Mouse (Mus musculus) embryonic fibroblast, embryonic 13.5 days (primary cell): Measurements from ENCODE around the gene Eps8. TPM values are rescaled to one million over a fixed set of nuclear protein-coding genes. Genes with fewer than 3 reads are reported as not detected.

Experiments
- H3K27ac ChIP-seq: 2 replicates; pipeline ENCODE4 v1.5.1; 2012; ENCODE audit warnings: low read length, control low read depth, inconsistent platforms; ENCODE audit not compliant: insufficient read depth
- H3K4me1 ChIP-seq: 2 replicates; pipeline ENCODE4 v1.6.1; 2011; ENCODE audit warnings: low read length; ENCODE audit not compliant: control insufficient read depth, insufficient read depth
- H3K4me3 ChIP-seq: 2 replicates; pipeline ENCODE4 v1.5.1; 2011; ENCODE audit warnings: mild to moderate bottlenecking, control low read depth, low read length; ENCODE audit not compliant: insufficient read depth
- CTCF ChIP-seq: IDR thresholded peaks from 2 replicates; pipeline ENCODE4 v1.5.1; 2011; ENCODE audit warnings: mild to moderate bottlenecking, control low read depth, low read length, moderate library complexity, borderline replicate concordance; ENCODE audit not compliant: insufficient read depth
- POLR2A ChIP-seq: IDR thresholded peaks from 2 replicates; pipeline ENCODE4 v1.6.1; 2011; ENCODE audit warnings: low read depth, mild to moderate bottlenecking, control low read depth, low read length, moderate library complexity
- polyA plus RNA-seq: library from polyadenylated mRNA; stranded (reverse); fragments of >200 nt; gene quantifications from 2 replicates; pipeline ENCODE4 v1.2.4, GENCODE M21; 2011; ENCODE audit warnings: low read depth; ENCODE audit not compliant: missing spikeins, insufficient read length

The Eps8 gene
- polyA plus RNA-seq, 1 experiment: 48.4 TPM

- TF ChIP-seq CTCF: no peak
- TF ChIP-seq POLR2A: no peak
- no peak overlapping the region for H3K4me3 ChIP-seq
- no peaks in the 10 kb centered on the region for H3K4me1 ChIP-seq
- H3K27ac ChIP-seq: no peak overlapping the region
These were observed 50.0 kb downstream of the Eps8 start for GRCm38 (mm10) chr6:137604417-137605248.

DNA sequence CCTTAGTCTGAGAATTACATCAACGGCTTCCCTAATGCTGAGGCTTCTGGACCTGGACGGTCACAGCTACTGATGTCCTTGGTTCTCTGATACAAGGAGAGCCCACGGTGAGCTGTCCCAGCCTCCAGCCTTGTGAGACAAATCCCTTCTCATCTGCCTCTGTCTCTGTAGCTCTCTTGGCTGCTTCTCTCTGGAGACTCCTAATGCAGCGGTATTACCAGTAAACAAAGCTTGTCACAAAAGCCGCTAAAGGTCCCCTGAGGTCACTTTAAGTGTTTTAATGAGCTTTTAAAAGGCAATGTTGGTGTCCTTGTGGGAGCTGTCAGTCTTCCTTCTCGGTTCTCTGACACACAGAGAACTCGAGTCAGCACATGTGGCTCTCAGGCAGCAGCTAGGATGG, 56.4 kb downstream of the Eps8 start:
- Histone ChIP-seq H3K4me1 (peaks cover 2% of the 10 kb centered on the region), H3K4me3 (no peak overlapping the region), H3K27ac (no peak overlapping the region)
- TF ChIP-seq POLR2A (no peak), CTCF (no peak)

DNA sequence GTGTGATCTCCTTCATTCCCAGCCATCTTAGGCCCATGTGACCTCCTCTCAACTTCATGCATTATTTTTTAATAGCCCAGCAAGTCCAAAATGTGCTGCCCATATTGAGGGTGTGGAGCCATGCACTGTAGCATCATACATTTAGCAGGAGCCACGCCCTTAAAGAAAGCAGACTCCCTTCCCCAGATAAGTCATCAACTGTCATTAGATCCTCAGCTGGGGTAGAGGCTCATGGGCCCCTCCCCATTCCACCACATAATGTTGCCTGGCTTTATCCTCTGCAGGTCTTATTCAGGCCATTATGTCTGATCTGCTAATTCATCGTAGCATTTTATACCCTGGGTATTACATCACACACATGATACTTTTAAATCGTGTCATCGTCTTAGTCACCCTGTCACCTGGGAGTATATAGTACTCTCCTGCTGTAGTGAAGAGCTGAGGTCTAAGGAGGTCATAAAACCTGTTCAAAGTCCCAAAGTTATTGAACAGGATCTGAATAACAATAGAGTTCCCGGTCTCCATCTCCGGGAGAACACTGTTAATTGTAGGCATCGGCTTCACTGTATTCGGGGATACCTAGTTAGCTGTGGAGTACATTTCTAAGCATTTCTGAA, 57.1 kb downstream of the Eps8 start:
- TF ChIP-seq CTCF (no peak), POLR2A (no peak)
- Histone ChIP-seq H3K27ac (no peak overlapping the region), H3K4me1 (peaks cover 2% of the 10 kb centered on the region), H3K4me3 (no peak overlapping the region)

DNA sequence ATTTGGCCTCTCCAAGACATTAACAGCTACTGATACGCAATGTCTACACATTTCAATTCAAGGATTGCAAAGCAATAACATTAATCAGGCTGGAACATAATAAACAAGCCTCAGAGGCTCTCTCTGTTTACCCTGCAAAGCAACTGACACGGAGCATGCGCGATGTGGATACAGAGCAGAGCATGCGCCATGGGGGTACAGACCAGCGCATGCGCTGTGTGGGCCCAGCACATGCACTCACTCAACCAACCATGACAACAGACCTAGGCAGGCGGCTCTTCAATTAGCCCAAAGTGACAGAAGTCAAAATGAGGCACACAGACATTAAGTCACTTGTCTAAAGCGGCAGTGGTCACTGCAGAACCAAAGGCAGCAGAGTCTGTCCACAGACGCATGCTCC, 62.1 kb downstream of the Eps8 start:
- Histone ChIP-seq H3K4me3 (no peak overlapping the region), H3K27ac (no peak overlapping the region), H3K4me1 (no peaks in the 10 kb centered on the region; the same call in 1 of the 2 replicates)
- TF ChIP-seq POLR2A (no peak), CTCF (no peak)

DNA sequence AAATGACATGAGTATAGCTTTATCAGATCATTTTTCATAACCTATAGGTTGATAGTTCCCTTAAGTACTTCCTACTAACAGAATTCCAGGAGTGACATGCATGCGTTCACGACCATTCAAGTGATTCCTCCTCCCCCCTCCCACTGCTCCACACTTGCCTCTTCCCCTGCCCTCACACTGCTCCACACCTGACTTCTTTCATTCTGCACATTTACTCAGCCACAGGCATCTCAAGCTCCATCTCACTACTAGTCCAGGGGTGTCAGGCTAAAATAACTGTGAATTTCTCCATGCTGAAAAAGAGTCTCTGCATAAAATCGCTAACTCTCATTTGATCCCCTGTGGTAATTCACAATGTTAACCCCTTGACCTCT, 65.4 kb downstream of the Eps8 start:
- TF ChIP-seq CTCF (no peak), POLR2A (no peak)
- H3K27ac ChIP-seq: no peak overlapping the region
- no peak overlapping the region for H3K4me3 ChIP-seq
- no peaks in the 10 kb centered on the region; the same call in 1 of the 2 replicates for H3K4me1 ChIP-seq

GRCm38 (mm10) chr6:137588481-137589244, 66.0 kb downstream of the Eps8 start:
- TF ChIP-seq CTCF (no peak), POLR2A (no peak)
- Histone ChIP-seq H3K4me3 (no peak overlapping the region), H3K4me1 (no peaks in the 10 kb centered on the region; the same call in 1 of the 2 replicates), H3K27ac (no peak overlapping the region)

GRCm38 (mm10) chr6:137587866-137588265, 66.8 kb downstream of the Eps8 start:
- Histone ChIP-seq H3K4me3 (no peak overlapping the region), H3K4me1 (no peaks in the 10 kb centered on the region; the same call in none of the 2 replicates), H3K27ac (no peak overlapping the region)
- no peak for TF ChIP-seq POLR2A
- TF ChIP-seq CTCF: no peak

GRCm38 (mm10) chr6:137585229-137585628, 69.4 kb downstream of the Eps8 start:
- peaks cover 16% of the 10 kb centered on the region for H3K4me1 ChIP-seq
- no peak for TF ChIP-seq CTCF
- TF ChIP-seq POLR2A: no peak
- no peak overlapping the region for H3K4me3 ChIP-seq
- peak overlapping the region; percentile 67 for H3K27ac ChIP-seq

DNA sequence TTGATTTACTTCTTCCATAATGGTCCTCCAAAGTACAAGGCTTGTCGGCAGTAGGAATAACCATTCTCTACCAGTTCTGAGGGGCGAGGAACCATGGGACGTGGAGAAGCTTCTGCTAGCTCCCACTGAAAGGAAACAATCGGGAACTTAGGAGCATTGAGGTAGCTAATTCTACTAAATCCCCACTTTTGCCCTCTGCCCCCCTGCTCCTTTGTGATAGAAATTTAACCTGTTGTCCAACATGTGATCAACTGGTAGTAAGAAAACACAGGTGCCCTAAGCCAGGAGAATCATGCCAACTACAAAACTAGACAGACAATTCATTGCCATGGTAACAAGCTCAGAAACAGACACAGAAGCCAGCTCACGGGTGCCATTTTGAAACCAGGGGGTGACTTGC, 71.6 kb downstream of the Eps8 start:
- Histone ChIP-seq H3K4me1 (peaks cover 18% of the 10 kb centered on the region), H3K27ac (peak overlapping the region; percentile 82), H3K4me3 (no peak overlapping the region)
- TF ChIP-seq POLR2A: no peak
- TF ChIP-seq CTCF: no peak
